Mouse (Mus musculus) c-Kit-positive CD71-negative TER-119-negative erythroid progenitor cells, embryonic 14.5 days (primary cell): ENCODE results near the gene Pgc.
A peak's percentile ranks its signal among the peaks of the same experiment; 100 is the strongest.

Experiments
- DNase-seq: peaks from one replicate; pipeline ENCODE4 v3.0.0-alpha.2; 2013; ENCODE audit warnings: low read depth

Gene Pgc

DNA sequence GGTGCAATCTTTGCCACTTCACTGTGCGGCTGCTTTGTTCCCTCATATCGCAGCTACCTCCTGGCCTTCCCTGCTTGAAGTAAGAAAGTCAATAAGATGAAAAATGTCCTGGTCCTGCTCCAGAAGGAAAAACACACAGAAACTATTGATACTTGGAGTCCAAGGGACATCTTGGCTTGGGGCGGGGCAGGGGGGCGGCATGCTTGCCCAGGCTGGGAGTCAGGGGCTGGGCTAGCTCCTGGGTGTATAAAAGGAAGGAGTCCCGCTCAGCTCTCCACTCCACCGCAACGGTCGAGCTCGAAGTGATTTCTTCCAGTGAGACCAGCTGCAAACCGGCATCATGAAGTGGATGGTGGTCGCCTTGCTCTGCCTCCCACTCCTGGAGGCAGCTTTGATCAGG is at the start of gene Pgc:
Gene Pgc, plus strand, starts transcription at position 277 of the 400 bp plus-strand sequence.
- no peak for DNase-seq

GRCm38 (mm10) chr17:47678238-47678637 is 48.4 kb upstream of the Pgc start:
- no peak for DNase-seq

GRCm38 (mm10) chr17:47678702-47679101 is 47.9 kb upstream of the Pgc start:
- no peak for DNase-seq

GRCm38 (mm10) chr17:47682836-47683235 is 43.8 kb upstream of the Pgc start:
- DNase-seq = no peak

- DNase-seq = peak; percentile 96
Measured at GRCm38 (mm10) chr17:47687409-47688343, 39.0 kb upstream of the Pgc start.

- no peak for DNase-seq
Measured at GRCm38 (mm10) chr17:47688344-47688607, 38.4 kb upstream of the Pgc start, which contains the start of gene Tomm6. Gene Tomm6 (minus strand): TSS chr17:47688386.

- peak; percentile 46 for DNase-seq
Measured at GRCm38 (mm10) chr17:47688608-47689575, 37.8 kb upstream of the Pgc start, which contains the start of gene Frs3. Gene Frs3 (plus strand): TSS chr17:47689030.

DNA sequence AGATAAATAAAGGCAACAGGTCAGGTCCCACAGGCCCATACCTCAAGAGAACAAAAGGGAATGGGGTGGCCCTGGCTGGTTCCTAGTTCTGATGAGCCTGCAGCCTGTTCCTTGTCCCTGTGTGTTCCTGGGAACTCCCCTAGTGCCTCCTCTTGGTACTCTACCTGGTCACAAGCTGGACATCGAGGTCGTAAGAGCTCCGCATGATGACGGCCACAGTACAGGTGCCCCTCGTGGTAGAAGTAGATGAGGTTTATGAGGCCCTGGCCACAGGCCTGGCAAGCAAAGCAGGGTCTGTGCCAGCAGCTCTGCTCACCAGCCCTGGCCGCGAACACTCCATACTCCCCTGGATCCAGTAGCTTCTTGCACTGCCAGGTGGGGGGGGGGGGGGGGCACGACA is 36.7 kb upstream of the Pgc start:
- DNase-seq = no peak

DNA sequence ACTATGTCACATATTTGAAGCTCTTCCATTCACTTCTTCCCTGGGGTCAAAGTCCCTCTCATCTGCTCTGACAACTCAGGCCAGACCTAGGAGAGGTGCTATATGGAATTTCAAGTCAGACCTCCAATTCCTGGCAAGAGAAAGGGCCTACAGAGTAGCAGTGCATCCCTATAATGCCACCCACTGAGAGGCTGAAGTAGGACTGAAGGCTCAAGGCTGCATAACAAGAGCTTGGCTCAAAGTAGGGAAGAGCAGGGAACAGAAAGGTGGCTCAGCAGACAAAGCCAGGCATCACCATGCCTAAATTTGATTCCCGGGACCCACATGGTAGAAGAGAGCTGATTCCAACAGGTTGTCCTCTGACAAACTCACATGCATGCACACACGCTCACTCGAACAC is 35.0 kb upstream of the Pgc start:
- DNase-seq = no peak

DNA sequence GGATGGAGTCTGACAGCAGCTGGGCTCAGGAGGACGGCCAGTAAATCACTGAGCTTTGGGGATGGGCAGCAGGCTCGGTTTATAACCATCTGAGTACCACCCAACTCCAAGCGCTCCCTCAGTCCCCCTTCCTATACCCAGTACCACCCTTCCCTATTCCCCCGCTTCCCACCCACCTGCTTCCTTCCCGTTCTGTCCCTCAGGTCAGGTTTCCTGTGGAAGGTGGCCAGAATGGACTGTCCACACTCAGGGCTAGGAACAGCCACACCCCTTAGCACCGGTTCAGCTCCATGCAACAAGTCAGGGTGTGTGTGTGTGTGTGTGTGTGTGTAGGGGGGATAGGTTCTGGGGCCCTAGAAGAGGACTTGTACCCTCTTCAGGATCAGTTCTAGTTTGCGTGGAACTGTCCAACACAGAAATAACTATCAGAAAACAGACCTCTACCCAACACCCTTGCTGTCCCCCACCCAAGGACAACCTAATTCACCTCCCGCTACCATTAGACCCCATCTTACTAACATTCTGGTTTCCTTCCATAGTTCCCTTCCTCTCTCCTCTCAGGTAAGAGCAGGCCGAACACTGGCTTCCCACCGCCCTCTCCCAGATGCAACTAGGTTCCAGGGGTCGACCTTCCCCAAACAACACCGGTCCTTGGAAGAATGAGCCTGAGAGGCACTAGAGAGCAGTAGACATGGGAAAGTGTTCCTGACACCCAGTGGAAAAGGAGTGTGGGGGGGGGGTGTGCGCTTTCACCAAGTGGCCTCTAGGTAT is 32.8 kb upstream of the Pgc start:
- no peak for DNase-seq

DNA sequence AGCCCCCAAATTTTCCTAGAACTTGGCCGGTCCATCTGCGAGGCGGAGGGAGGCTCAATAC is 32.4 kb upstream of the Pgc start, which contains the start of gene Gm21981:
Gene Gm21981, minus strand, starts transcription at position 14 of the 61 bp plus-strand sequence.
- DNase-seq = no peak

DNA sequence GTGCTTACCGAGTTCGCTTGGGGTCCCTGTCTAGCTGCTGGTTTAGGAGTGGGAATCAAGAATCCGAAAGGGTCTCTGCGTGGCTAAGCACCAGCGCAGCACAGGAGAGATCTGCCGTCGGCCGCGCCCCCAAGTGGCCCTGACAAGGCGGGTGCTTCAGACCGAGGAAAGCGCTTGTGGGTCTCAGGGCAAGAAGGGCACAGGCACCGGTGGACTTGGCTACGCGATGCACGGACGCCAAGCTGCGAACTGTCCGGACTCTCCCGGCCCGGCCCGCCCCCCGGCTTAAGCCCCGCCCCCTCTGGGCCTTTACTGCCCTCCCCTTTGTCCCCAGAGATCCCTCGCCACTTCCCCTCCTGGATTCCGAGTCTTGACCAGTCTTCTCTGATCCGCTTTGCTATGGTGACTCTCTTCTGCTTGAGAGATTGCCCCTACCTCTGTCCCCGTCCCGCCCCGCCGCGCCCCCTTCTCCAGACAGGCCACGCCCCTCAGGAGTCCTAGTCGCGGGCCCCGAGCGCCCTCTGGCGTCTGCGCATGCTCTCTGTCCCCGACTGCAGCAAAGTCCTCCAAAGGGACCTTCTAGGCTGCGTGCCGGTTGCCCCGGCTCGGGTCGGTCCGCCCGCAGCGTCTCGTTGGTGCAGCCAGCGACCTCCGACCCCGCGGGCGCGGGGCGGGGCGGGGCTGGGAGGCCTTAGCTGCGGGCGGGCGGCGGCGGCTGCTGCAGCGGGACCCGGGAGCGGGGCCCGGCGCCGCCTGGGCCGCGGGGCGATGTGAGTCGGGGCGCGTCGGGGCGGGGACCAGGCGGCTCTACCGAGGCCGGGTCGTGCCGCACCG is 31.9 kb upstream of the Pgc start, which contains the start of gene Prickle4:
Gene Prickle4, minus strand, starts transcription at position 234 of the 834 bp plus-strand sequence.
- DNase-seq = peak; percentile 92

DNA sequence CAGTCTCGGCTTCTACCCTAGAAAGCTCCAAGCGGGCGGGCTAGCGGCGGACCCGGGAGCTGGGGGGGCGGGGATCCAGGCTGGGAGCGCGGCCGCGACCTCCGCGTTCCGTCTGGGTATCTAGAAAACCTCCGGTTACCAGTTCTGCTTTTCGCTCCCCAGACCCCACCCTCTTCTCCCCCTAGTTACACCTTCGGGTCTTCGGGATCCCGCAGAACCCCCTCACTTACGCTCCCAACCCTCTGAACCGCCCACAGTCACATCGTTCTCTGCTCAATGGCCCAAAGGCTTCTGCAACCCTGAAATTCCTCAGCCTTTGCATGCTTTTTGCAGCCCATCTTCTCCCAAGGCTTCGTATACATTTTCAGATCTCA is 31.3 kb upstream of the Pgc start:
- no peak for DNase-seq

- no peak for DNase-seq
Measured at GRCm38 (mm10) chr17:47698156-47698555, 28.5 kb upstream of the Pgc start.

DNA sequence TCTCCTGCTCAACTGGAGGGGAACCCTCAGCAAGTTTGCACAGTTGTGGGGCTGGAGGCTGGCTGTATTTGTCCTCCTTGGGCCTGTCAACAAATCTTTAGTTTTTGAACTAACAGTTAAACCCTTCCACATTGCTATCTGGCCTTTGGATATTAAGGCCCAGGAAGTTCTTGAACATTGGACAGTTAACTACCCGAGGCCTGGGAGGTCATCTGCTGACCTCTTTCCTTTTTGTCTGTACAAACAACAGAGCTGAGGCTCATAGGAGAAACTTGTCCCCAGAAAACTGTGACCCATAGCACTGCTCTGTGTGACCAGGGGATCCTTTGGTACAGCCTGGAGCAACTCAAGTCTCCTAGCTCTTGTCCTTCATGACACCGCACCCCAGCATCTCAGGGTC is 27.6 kb upstream of the Pgc start:
- DNase-seq = no peak

DNA sequence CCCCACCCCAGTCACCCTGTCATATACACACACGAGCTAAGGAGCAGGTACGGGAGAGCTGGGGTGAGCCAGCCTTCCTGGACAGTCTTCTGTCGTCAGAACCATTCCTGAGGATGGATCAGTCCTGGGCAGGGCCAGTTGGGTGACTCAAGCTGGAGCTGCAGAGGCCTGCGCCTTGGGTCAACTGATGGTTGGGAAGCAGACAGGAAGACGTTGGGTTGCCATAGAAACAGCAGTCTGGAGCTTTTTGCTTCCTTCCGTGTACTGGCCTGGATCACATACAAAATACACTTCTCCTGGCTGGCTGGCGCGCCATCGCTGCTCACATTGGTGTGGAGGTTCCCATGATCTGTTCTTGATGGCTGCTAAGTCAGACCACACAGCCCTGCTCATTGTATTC is 24.8 kb upstream of the Pgc start:
- DNase-seq = no peak

DNA sequence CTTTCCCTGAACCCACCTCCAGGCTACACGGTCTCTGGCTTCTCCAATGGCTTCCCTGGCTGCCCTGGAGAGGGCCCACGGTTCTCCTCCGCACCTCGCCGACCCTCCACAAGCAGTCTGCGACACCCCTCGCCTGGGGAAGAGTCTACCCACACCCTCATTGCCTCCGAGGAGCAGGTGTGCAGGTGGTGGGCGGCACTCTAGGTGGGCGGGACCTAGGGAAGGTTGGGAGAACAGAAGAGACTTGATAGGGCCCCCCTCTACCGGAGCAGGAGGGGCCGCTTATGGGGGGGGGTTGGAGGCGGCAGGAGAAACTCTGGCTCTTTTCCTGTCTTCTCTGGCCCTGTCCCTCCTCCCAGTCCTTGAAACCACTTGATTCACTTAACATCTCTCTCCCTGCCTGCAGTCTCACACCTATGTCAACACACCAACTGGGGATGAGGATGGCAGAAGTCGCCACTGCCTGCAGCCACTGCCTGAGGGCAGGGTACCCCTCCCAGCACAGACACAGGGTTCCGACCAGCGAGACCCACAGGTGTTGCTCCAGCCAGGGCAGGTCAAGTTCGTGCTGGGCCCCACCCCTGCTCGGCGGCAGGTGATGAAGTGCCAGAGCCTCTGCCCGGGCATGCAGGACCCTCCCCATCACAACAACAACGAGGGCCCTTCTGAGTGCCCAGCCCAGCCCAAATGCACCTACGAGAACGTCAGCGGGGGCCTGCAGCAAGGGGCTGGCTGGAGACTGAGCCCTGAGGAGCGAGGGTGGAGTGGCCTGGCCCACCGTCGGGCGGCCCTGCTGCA is 23.9 kb upstream of the Pgc start:
- DNase-seq = no peak

DNA sequence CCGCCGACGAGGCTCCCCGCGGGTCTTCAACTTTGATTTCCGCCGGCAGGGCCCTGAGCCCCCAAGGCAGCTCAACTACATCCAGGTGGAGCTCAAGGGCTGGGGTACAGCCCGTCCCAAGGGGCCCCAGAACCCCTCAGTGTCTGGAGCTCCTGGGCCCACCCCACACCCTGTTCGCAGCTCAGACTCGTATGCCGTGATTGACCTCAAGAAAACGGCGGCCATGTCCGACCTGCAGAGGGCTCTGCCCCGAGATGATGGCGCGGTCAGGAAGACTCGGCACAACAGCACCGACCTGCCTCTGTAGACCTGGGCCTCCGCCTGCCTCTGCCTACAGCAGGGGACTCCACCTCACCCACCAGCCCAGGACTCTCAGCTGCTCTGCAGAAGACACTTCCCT is 23.1 kb upstream of the Pgc start:
- DNase-seq = no peak

- no peak for DNase-seq
Measured at GRCm38 (mm10) chr17:47704692-47705091, 21.9 kb upstream of the Pgc start.

GRCm38 (mm10) chr17:47706196-47706595 is 20.4 kb upstream of the Pgc start:
- DNase-seq = no peak

- DNase-seq = no peak
Measured at GRCm38 (mm10) chr17:47707961-47708360, 18.7 kb upstream of the Pgc start.
